Mouse (Mus musculus): ENCODE data around the gene 2010300C02Rik.

The 2010300C02Rik gene

GRCm38 (mm10) chr1:37565396-37565795 is 154.5 kb downstream of the 2010300C02Rik start:
- no peak for DNase-seq

DNA sequence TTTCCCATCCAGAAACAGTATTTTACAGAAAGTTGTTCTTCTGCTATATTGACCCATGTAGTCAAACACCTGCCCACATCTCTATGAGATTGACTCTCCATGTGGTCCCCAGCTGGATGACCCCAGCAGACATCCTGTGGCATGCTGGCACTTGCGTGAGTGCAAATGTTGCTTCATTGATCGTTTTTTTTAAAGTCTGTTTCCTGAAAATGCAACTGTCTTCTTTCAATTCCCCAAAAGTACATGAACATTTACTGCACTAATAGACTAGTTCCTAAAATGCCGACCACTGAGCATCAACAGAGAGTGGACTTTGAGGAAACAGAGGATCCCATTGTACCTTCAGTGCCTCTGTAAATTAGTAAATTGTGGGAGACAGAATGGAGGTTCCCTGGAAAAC is 157.9 kb downstream of the 2010300C02Rik start:
- DNase-seq = no peak
